Mouse (Mus musculus): ENCODE measurements at regions not wholly inside any gene's neighbourhood (a gene's known extent, or its start where the extent isn't known, plus 50 kb on each side); places are given as distances from the start of the nearest gene placed in this dataset.

DNA sequence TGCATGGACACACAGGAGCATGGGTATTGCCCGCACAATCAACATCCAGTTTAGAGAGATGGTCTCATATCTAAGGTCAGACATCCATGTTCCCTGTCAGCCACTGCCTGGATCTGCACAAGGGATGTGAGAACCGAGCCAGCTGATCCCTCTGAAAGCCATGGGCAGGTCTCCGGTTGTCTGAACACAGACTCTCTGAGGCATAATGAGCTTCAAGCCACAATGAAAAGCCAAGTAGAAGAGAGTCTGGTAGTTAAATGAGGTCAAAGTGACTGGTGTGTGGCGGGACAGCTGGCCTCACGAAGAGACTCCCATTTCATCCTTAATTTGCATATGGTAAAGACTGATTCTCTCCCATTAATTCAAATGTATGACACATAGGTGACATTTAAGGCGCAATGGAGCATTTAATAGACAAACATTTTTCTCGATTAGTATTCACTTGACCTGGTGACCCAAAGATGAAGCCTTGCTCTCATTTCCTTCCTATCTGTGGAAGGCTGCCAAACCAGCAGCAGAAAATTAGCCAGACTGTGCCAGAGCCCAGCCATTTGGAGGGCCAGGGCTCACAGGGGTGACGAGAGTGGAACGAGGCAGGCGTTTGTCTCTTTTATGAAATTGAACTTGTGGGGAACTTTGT lies 132.2 kb downstream of the Rpl14 start:
- WGBS = 67% methylated on average over 10 of the region's 10 CpGs
- H3K4me3 ChIP-seq (replicated peaks; ENCODE audit: low read length) = no peak overlapping the region
- ATAC-seq (ENCODE audit: insufficient read depth, low FRiP score) = no peak
- no peak overlapping the region for H3K4me2 ChIP-seq (ENCODE audit: low read depth, low read length)
- H3K27ac ChIP-seq (ENCODE audit: low read length) = no peak overlapping the region
- H3K27me3 ChIP-seq (ENCODE audit: control insufficient read depth, insufficient read depth, low read length) = no peaks in the 10 kb centered on the region
- no peaks in the 10 kb centered on the region for H3K36me3 ChIP-seq (ENCODE audit: control insufficient read depth, insufficient read depth, low read length)
- H3K9ac ChIP-seq (ENCODE audit: low read length) = no peak overlapping the region
- H3K9me3 ChIP-seq (replicated peaks; ENCODE audit: control insufficient read depth, low read length) = no peaks in the 10 kb centered on the region
- H3K4me1 ChIP-seq (ENCODE audit: control insufficient read depth, insufficient read depth, low read length) = peaks cover 4% of the 10 kb centered on the region

DNA sequence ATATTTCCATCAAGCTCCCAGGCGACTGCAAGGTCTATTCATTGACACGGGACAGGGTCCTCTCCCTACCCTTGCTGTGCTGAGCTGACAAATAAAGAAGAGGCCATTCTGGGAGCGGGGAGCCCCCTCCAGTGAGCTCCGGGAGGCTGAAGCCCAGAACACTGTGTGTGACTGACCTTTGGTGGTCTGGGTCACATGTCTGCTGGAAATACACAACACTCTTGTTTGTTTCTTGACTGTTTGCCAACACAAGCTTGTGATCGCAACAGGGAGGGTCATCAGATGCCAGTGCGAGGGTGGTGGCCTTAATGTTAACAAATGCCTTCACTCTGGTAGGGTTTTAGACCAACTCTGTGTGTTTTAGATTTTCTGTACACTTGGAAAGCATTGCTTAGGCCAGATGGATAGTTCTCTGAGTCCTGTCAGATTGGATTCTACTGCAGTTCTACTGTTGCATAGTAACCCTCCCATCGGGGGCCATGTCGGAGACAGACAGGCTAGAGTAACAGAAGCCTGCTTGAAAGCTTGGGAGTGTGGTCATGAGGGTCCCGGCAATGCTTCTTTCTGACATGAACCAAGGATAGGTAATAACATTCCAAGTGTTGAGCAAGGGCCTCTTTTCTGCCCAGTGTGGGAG lies 135.4 kb downstream of the Rpl14 start:
- H3K4me2 ChIP-seq (ENCODE audit: low read depth, low read length) = no peak overlapping the region
- H3K9me3 ChIP-seq (replicated peaks; ENCODE audit: control insufficient read depth, low read length) = no peaks in the 10 kb centered on the region
- no peak overlapping the region for H3K9ac ChIP-seq (ENCODE audit: low read length)
- peaks cover 7% of the 10 kb centered on the region for H3K4me1 ChIP-seq (ENCODE audit: control insufficient read depth, insufficient read depth, low read length)
- no peak for ATAC-seq (ENCODE audit: insufficient read depth, low FRiP score)
- H3K4me3 ChIP-seq (replicated peaks; ENCODE audit: low read length) = no peak overlapping the region
- WGBS = 60% methylated on average over 9 of the region's 9 CpGs
- no peaks in the 10 kb centered on the region for H3K36me3 ChIP-seq (ENCODE audit: control insufficient read depth, insufficient read depth, low read length)
- no peaks in the 10 kb centered on the region for H3K27me3 ChIP-seq (ENCODE audit: control insufficient read depth, insufficient read depth, low read length)
- no peak overlapping the region for H3K27ac ChIP-seq (ENCODE audit: low read length)

DNA sequence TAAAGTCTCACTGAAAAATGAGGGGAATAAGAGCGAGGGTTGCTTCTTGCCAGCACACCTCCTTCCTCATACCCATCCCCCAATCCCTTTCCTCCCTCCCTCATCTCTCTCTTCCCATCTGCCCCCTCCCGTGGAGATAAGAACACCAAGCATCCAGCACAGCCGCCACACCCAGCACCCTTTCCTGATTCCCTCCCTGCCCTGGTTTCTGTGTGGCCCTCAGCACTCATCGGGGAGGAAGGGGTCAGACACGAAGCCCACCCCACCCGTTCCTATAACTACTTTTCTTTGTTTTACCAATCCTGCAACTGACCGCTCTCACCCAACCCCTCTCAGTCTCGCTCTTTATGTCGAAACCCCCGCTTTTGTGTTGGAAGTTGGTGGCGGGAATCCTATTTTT lies 137.3 kb downstream of the Rpl14 start:
- Histone ChIP-seq H3K36me3 (ENCODE audit: control insufficient read depth, insufficient read depth, low read length) (no peaks in the 10 kb centered on the region), H3K9ac (ENCODE audit: low read length) (peak overlapping the region; percentile 36; the same call in 1 of the 2 replicates), H3K4me2 (ENCODE audit: low read depth, low read length) (peak overlapping the region; percentile 35), H3K4me1 (ENCODE audit: control insufficient read depth, insufficient read depth, low read length) (peaks cover 7% of the 10 kb centered on the region), H3K27me3 (ENCODE audit: control insufficient read depth, insufficient read depth, low read length) (no peaks in the 10 kb centered on the region), H3K27ac (ENCODE audit: low read length) (no peak overlapping the region), H3K9me3 (replicated peaks; ENCODE audit: control insufficient read depth, low read length) (no peaks in the 10 kb centered on the region; the same call in 1 of the 2 replicates), H3K4me3 (replicated peaks; ENCODE audit: low read length) (0 out of 2 replicates have a peak overlapping the region, but pooled peaks have one; percentile 3)
- no peak; the same call in 1 of the 2 replicates for ATAC-seq (ENCODE audit: insufficient read depth, low FRiP score)
- WGBS = 16% methylated on average over 11 of the region's 11 CpGs

DNA sequence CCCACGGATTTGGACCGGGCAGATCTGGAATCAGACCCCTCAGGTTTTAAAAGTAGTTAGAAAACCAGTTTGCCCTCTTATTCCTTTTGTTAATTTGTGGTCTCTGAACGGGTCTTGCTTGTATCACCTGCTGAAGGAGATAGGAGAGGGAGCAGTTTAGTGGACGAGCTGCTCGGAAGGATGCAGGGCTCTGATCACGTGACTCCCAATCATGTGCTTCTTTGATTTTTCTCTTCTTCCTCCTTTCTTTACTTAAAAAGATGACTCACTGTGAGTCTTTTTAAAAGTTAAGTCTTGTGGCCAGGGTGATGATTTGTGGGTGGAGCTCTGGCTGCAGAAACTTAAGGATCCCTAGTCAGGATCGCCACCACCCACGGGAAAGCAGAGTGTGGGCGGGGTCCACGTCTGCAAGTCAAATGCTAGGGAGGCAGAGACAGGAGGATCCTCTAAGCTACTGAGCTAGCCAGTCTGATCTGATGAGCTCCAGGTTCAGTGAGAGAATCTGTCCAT lies 138.0 kb downstream of the Rpl14 start:
- Histone ChIP-seq H3K36me3 (ENCODE audit: control insufficient read depth, insufficient read depth, low read length) (no peaks in the 10 kb centered on the region), H3K9ac (ENCODE audit: low read length) (no peak overlapping the region), H3K4me1 (ENCODE audit: control insufficient read depth, insufficient read depth, low read length) (peaks cover 7% of the 10 kb centered on the region), H3K9me3 (replicated peaks; ENCODE audit: control insufficient read depth, low read length) (no peaks in the 10 kb centered on the region; the same call in 1 of the 2 replicates), H3K4me2 (ENCODE audit: low read depth, low read length) (peak overlapping the region; percentile 35; the same call in 1 of the 2 replicates), H3K27ac (ENCODE audit: low read length) (no peak overlapping the region), H3K27me3 (ENCODE audit: control insufficient read depth, insufficient read depth, low read length) (no peaks in the 10 kb centered on the region), H3K4me3 (replicated peaks; ENCODE audit: low read length) (no peak overlapping the region)
- no peak for ATAC-seq (ENCODE audit: insufficient read depth, low FRiP score)
- WGBS = 52% methylated on average over 10 of the region's 10 CpGs

DNA sequence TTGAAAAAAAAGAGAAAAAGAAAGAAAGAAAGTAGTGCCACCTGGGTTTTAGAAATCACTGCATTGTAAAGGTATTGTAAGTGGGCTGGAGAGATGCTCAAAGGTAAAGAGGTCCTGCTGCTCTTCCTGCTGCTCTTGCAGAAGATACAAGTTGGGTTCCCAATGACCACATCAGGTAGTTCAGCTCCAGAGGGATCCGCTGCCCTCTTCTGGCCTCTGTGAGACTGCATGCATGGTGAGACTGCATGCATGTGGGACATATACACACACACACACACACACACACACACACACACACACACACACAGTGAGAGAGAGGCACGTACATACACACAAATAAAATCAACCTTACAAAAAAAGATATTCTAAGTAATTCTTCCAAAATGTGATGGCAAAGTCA lies 141.7 kb downstream of the Rpl14 start:
- H3K27ac ChIP-seq (ENCODE audit: low read length) = no peak overlapping the region
- ATAC-seq (ENCODE audit: insufficient read depth, low FRiP score) = no peak
- peaks cover 7% of the 10 kb centered on the region for H3K4me1 ChIP-seq (ENCODE audit: control insufficient read depth, insufficient read depth, low read length)
- H3K4me3 ChIP-seq (replicated peaks; ENCODE audit: low read length) = no peak overlapping the region
- WGBS = 92% methylated on average over 2 of the region's 2 CpGs
- H3K9ac ChIP-seq (ENCODE audit: low read length) = no peak overlapping the region
- H3K36me3 ChIP-seq (ENCODE audit: control insufficient read depth, insufficient read depth, low read length) = no peaks in the 10 kb centered on the region
- H3K27me3 ChIP-seq (ENCODE audit: control insufficient read depth, insufficient read depth, low read length) = no peaks in the 10 kb centered on the region
- no peaks in the 10 kb centered on the region; the same call in 1 of the 2 replicates for H3K9me3 ChIP-seq (replicated peaks; ENCODE audit: control insufficient read depth, low read length)
- H3K4me2 ChIP-seq (ENCODE audit: low read depth, low read length) = no peak overlapping the region

DNA sequence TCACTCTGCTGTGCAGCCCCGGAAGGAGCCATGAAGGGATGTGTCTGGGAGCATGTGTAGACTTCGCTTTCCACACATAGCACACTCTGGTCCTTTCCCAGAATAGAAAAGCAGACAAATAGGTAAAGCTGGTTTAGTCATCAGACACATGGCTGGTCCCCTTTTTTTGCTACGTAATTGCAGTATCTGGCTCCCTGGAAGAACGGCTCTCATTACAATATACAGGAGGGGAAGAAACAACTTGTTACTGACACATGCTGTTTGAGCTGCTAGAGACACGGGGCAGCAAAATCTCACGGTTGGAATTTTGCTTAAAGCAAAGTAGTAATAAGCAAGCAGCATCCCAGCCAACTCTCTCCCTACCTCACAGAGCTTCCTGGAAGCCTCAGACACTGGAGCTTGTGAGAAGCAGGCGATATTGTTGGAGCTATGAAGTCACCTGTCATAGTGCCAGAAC lies 144.4 kb downstream of the Rpl14 start:
- Histone ChIP-seq H3K9me3 (replicated peaks; ENCODE audit: control insufficient read depth, low read length) (no peaks in the 10 kb centered on the region; the same call in 1 of the 2 replicates), H3K9ac (ENCODE audit: low read length) (no peak overlapping the region)
- WGBS = 65% methylated on average over 7 of the region's 7 CpGs

DNA sequence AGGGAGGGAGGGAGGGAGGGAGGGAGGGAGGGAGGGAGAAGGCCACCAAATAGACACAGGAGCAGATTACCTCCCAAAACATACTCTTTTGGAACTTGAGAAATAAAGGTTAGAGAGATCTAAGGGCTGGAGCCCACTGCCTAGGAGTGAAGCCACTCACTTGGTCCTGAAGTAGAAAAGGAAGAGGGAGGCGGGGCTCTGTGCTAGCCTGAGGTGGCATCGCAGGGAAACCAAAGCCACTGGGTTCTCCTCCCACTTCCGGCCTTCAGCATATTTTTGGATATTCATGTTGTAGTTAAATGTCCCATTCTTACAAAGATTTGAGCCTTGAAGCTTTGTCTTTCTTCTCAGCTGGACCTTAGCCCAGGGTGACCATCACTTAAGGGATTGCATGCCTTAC lies 147.6 kb downstream of the Rpl14 start:
- no peak overlapping the region for H3K27ac ChIP-seq (ENCODE audit: low read length)
- 78% methylated on average over 3 of the region's 3 CpGs for WGBS
- no peaks in the 10 kb centered on the region for H3K36me3 ChIP-seq (ENCODE audit: control insufficient read depth, insufficient read depth, low read length)
- no peak overlapping the region for H3K4me2 ChIP-seq (ENCODE audit: low read depth, low read length)
- no peaks in the 10 kb centered on the region for H3K9me3 ChIP-seq (replicated peaks; ENCODE audit: control insufficient read depth, low read length)
- no peaks in the 10 kb centered on the region for H3K27me3 ChIP-seq (ENCODE audit: control insufficient read depth, insufficient read depth, low read length)
- H3K4me3 ChIP-seq (replicated peaks; ENCODE audit: low read length) = no peak overlapping the region
- ATAC-seq (ENCODE audit: insufficient read depth, low FRiP score) = no peak
- no peaks in the 10 kb centered on the region for H3K4me1 ChIP-seq (ENCODE audit: control insufficient read depth, insufficient read depth, low read length)
- H3K9ac ChIP-seq (ENCODE audit: low read length) = no peak overlapping the region

More for the DNA sequence above, 144.4 kb downstream of the Rpl14 start:
- no peak for ATAC-seq (ENCODE audit: insufficient read depth, low FRiP score)
- Histone ChIP-seq H3K4me1 (ENCODE audit: control insufficient read depth, insufficient read depth, low read length) (no peaks in the 10 kb centered on the region), H3K27me3 (ENCODE audit: control insufficient read depth, insufficient read depth, low read length) (no peaks in the 10 kb centered on the region), H3K27ac (ENCODE audit: low read length) (no peak overlapping the region), H3K4me3 (replicated peaks; ENCODE audit: low read length) (no peak overlapping the region), H3K36me3 (ENCODE audit: control insufficient read depth, insufficient read depth, low read length) (no peaks in the 10 kb centered on the region), H3K4me2 (ENCODE audit: low read depth, low read length) (no peak overlapping the region)

DNA sequence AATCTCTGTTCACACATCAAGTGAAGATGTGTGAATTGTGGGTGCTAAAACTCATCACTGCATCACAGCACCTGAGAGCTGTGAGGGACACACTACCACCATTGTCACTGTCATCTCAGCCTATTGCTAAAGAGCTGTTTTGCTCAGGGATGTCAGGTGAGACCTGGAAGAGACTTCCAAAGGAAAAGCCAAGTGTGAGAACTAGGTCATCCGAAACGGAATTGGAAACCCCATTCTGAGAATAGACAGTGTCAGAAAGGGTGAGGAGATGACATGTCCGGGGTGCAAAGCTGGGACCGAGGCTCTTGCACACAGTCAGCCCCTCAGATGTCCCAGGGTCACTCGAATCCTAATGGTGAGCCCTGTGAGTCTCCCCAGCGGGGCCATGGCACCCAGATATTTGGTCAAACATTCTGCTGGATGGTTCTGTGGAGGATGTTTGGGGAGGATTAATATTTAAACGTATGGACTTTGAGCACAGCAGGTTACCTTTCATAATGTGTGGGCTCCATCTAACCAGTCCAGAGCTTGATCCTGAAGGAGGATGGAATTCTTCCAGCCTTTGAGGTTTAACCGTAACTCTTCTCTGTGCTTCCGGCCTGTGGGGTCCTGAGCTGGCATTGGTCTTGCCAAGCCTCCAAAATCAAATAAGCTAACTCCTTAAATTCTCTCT lies 150.3 kb downstream of the Rpl14 start:
- Histone ChIP-seq H3K4me1 (ENCODE audit: control insufficient read depth, insufficient read depth, low read length) (no peaks in the 10 kb centered on the region), H3K4me2 (ENCODE audit: low read depth, low read length) (no peak overlapping the region), H3K4me3 (replicated peaks; ENCODE audit: low read length) (no peak overlapping the region), H3K27me3 (ENCODE audit: control insufficient read depth, insufficient read depth, low read length) (no peaks in the 10 kb centered on the region), H3K27ac (ENCODE audit: low read length) (no peak overlapping the region), H3K9ac (ENCODE audit: low read length) (no peak overlapping the region), H3K9me3 (replicated peaks; ENCODE audit: control insufficient read depth, low read length) (no peaks in the 10 kb centered on the region), H3K36me3 (ENCODE audit: control insufficient read depth, insufficient read depth, low read length) (no peaks in the 10 kb centered on the region)
- WGBS = 78% methylated on average over 9 of the region's 9 CpGs
- ATAC-seq (ENCODE audit: insufficient read depth, low FRiP score) = no peak

DNA sequence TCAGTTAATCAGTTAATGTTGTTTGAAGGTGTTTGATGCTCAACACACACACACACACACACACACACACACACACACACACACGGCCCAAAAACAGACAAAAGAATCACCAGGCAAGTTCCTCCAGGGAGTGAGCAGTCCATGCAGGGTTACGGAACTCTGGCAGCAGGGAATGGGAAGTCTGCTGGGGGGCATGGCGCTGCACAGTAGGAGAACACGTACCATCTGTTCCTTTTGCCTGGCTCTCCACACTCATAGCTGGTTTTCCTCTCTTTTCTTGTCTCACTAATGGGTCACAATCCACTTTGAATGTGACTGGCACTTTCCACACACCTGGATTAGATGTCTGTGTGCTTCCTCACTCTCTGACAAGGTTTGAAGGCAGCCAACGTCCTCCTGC lies 151.8 kb downstream of the Rpl14 start:
- no peak overlapping the region for H3K4me2 ChIP-seq (ENCODE audit: low read depth, low read length)
- no peaks in the 10 kb centered on the region for H3K9me3 ChIP-seq (replicated peaks; ENCODE audit: control insufficient read depth, low read length)
- no peak overlapping the region for H3K9ac ChIP-seq (ENCODE audit: low read length)
- no peaks in the 10 kb centered on the region for H3K36me3 ChIP-seq (ENCODE audit: control insufficient read depth, insufficient read depth, low read length)
- ATAC-seq (ENCODE audit: insufficient read depth, low FRiP score) = no peak
- no peak overlapping the region for H3K27ac ChIP-seq (ENCODE audit: low read length)
- no peaks in the 10 kb centered on the region for H3K4me1 ChIP-seq (ENCODE audit: control insufficient read depth, insufficient read depth, low read length)
- no peak overlapping the region for H3K4me3 ChIP-seq (replicated peaks; ENCODE audit: low read length)
- no peaks in the 10 kb centered on the region for H3K27me3 ChIP-seq (ENCODE audit: control insufficient read depth, insufficient read depth, low read length)
- WGBS = 70% methylated on average over 5 of the region's 5 CpGs
